Mouse (Mus musculus) frontal cortex, adult (tissue): ENCODE measurements around the gene Nfix.
A peak's percentile ranks its signal among the peaks of the same experiment; 100 is the strongest.

Experiments used
- ATAC-seq: cut with Nextera tagmentation; 2 replicates; pipeline ENCODE4 v1.9.2; 2017; ENCODE audit warnings: mild to moderate bottlenecking, moderate library complexity, mixed read lengths; ENCODE audit not compliant: low TSS enrichment

The Nfix gene

GRCm38 (mm10) chr8:84738715-84739400 lies 61.3 kb downstream of the Nfix start:
- ATAC-seq = no peak

- no peak for ATAC-seq
These were observed 61.9 kb downstream of the Nfix start for GRCm38 (mm10) chr8:84738266-84738665.

- ATAC-seq = peak; percentile 16; the same call in 1 of the 2 replicates
These were observed 62.5 kb downstream of the Nfix start for GRCm38 (mm10) chr8:84737608-84738007.

- no peak for ATAC-seq
These were observed 63.6 kb downstream of the Nfix start for GRCm38 (mm10) chr8:84736521-84736920.

- no peak for ATAC-seq
These were observed 64.5 kb downstream of the Nfix start for GRCm38 (mm10) chr8:84735597-84735996.

- ATAC-seq = no peak
These were observed 65.5 kb downstream of the Nfix start for GRCm38 (mm10) chr8:84734680-84735079.

- ATAC-seq = no peak
These were observed 66.2 kb downstream of the Nfix start for GRCm38 (mm10) chr8:84733959-84734358.

- ATAC-seq = no peak
These were observed 67.1 kb downstream of the Nfix start for GRCm38 (mm10) chr8:84732996-84733395.

- peak; percentile 32 for ATAC-seq
These were observed 67.6 kb downstream of the Nfix start for GRCm38 (mm10) chr8:84732545-84732944.

GRCm38 (mm10) chr8:84731371-84732177 lies 68.6 kb downstream of the Nfix start:
- no peak for ATAC-seq

- peak; percentile 7; the same call in 1 of the 2 replicates for ATAC-seq
These were observed 69.4 kb downstream of the Nfix start for GRCm38 (mm10) chr8:84730541-84731370.

- 0 out of 2 replicates have a peak, but pooled peaks have one; percentile 0 for ATAC-seq
These were observed 70.2 kb downstream of the Nfix start for GRCm38 (mm10) chr8:84729921-84730362.

- ATAC-seq = no peak
These were observed 71.7 kb downstream of the Nfix start for GRCm38 (mm10) chr8:84728474-84728873.

GRCm38 (mm10) chr8:84725941-84726259 lies 74.2 kb downstream of the Nfix start:
- ATAC-seq = peak; percentile 32; the same call in 1 of the 2 replicates

- no peak for ATAC-seq
These were observed 74.8 kb downstream of the Nfix start for GRCm38 (mm10) chr8:84725246-84725940.

- ATAC-seq = no peak
These were observed 75.5 kb downstream of the Nfix start for GRCm38 (mm10) chr8:84724683-84725082.

- ATAC-seq = peak; percentile 14; the same call in 1 of the 2 replicates
These were observed 76.6 kb downstream of the Nfix start for GRCm38 (mm10) chr8:84723571-84723900.

- ATAC-seq = peak; percentile 53
These were observed 77.1 kb downstream of the Nfix start, which contains the start of gene G430095P16Rik for GRCm38 (mm10) chr8:84722850-84723570. G430095P16Rik (plus strand) TSS chr8:84723007.

- no peak for ATAC-seq
These were observed 77.7 kb downstream of the Nfix start for GRCm38 (mm10) chr8:84722530-84722849.

GRCm38 (mm10) chr8:84718959-84719690 lies 81.0 kb downstream of the Nfix start:
- ATAC-seq = no peak
